Mouse (Mus musculus): ENCODE data around the gene H2-T24. TPM values are rescaled to one million over a fixed set of nuclear protein-coding genes. Genes with fewer than 3 reads are reported as not detected.
A peak's percentile ranks its signal among the peaks of the same experiment; 100 is the strongest.

Gene H2-T24
- polyA plus RNA-seq, 1 experiment from 2014 or later, result 3.5 TPM

GRCm38 (mm10) chr17:36028879-36029619 lies 8.7 kb upstream of the H2-T24 start:
- DNase-seq (ENCODE audit: low spot score) (no peak), ATAC-seq (replicated peaks; ENCODE audit: low FRiP score) (no peak)
- no peak overlapping the region for H3K27ac ChIP-seq (ENCODE audit: low read depth, low read length)
- no peak overlapping the region for H3K4me2 ChIP-seq
- H3K36me3 ChIP-seq (ENCODE audit: control insufficient read depth, insufficient read depth, low read length), result no peaks in the 10 kb centered on the region
- 83% methylated on average over 7 of the region's 7 CpGs for WGBS
- peaks cover 4% of the 10 kb centered on the region; the same call in 1 of the 2 replicates for H3K9me3 ChIP-seq (ENCODE audit: control insufficient read depth, low read length)
- H3K4me3 ChIP-seq (ENCODE audit: low read depth, low read length), result no peak overlapping the region
- no peaks in the 10 kb centered on the region for H3K27me3 ChIP-seq (replicated peaks; ENCODE audit: control insufficient read depth, insufficient read depth, low read length)
- no peak overlapping the region for H3K9ac ChIP-seq (ENCODE audit: low read depth, low read length)
- H3K4me1 ChIP-seq (replicated peaks; ENCODE audit: control insufficient read depth, insufficient read depth, low read length), result peaks cover 12% of the 10 kb centered on the region

DNA sequence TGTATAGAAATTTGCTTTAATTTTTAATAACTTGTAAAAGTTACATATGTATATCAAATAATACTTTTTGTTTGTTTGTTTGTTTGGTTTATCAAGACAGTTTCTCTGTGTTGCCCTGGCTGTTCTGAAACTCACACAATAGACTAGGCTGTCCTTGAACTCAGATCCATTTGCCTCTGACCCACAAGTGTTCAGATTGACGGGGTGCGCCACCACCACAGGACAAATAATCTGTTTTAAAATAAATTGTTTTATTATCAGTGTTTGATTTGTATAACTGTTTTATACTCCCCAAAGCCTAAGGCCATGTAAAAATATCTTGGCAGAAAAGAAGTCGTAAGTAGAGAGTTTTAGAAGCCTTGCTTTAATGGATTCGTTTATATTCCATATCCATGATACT lies 7.3 kb upstream of the H2-T24 start:
- Histone ChIP-seq H3K4me3 (ENCODE audit: low read depth, low read length) (no peak overlapping the region), H3K4me1 (replicated peaks; ENCODE audit: control insufficient read depth, insufficient read depth, low read length) (peaks cover 20% of the 10 kb centered on the region), H3K36me3 (ENCODE audit: control insufficient read depth, insufficient read depth, low read length) (no peaks in the 10 kb centered on the region), H3K9ac (ENCODE audit: low read depth, low read length) (no peak overlapping the region), H3K27ac (ENCODE audit: low read depth, low read length) (no peak overlapping the region), H3K4me2 (no peak overlapping the region), H3K9me3 (ENCODE audit: control insufficient read depth, low read length) (peaks cover 4% of the 10 kb centered on the region; the same call in 1 of the 2 replicates), H3K27me3 (replicated peaks; ENCODE audit: control insufficient read depth, insufficient read depth, low read length) (no peaks in the 10 kb centered on the region)
- DNase-seq (ENCODE audit: low spot score) (no peak), ATAC-seq (replicated peaks; ENCODE audit: low FRiP score) (no peak)
- 87% methylated on average over 4 of the region's 4 CpGs for WGBS

DNA sequence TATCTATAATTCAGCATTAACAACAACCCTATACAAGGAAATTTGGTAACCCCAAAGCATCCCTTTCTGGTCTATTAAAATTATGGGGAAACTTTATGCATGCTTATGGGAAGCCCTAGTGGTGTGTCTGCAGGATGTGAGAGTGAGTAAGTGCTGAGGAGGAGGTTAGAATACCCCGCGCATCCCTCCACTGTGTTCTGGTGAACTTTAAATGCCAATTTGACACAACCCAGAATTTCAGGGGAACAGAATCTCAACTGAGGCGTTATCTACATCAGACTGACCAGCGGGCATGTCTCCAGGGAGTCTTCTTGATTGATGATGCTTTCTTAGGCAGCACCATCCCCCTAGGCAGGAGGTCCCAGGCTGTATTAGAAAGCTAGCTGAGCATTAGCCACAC lies 5.5 kb upstream of the H2-T24 start:
- H3K4me3 ChIP-seq (ENCODE audit: low read depth, low read length), result no peak overlapping the region
- peaks cover 16% of the 10 kb centered on the region for H3K4me1 ChIP-seq (replicated peaks; ENCODE audit: control insufficient read depth, insufficient read depth, low read length)
- ATAC-seq (replicated peaks; ENCODE audit: low FRiP score), result no peak
- H3K9me3 ChIP-seq (ENCODE audit: control insufficient read depth, low read length), result peaks cover 7% of the 10 kb centered on the region; the same call in 1 of the 2 replicates
- no peak overlapping the region for H3K4me2 ChIP-seq
- H3K36me3 ChIP-seq (ENCODE audit: control insufficient read depth, insufficient read depth, low read length), result no peaks in the 10 kb centered on the region
- H3K27me3 ChIP-seq (replicated peaks; ENCODE audit: control insufficient read depth, insufficient read depth, low read length), result no peaks in the 10 kb centered on the region
- DNase-seq (ENCODE audit: low spot score), result no peak
- no peak overlapping the region for H3K27ac ChIP-seq (ENCODE audit: low read depth, low read length)
- no peak overlapping the region for H3K9ac ChIP-seq (ENCODE audit: low read depth, low read length)
- 57% methylated on average over 4 of the region's 4 CpGs for WGBS

DNA sequence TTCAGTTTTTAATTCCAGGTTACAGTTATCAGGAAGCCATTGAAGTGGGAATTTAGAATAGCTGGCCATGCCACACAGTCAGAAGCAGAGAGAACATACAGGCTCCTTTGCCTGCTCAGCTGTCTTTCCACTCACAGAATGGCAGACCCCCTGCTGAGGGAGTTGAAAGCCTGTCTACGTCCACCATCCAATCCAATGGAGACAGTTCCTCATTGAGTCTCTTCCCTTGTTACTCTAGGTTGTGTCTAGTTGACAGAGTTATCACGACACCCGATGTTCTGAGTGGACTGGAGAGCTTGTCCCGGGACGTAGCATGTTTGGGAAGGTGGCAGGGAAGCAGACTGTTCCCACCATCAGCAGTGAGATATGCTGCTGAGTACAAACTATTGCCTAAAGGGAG lies 4.8 kb upstream of the H2-T24 start:
- H3K9ac ChIP-seq (ENCODE audit: low read depth, low read length), result no peak overlapping the region
- no peak overlapping the region for H3K4me3 ChIP-seq (ENCODE audit: low read depth, low read length)
- WGBS, result 73% methylated on average over 5 of the region's 5 CpGs
- no peaks in the 10 kb centered on the region for H3K27me3 ChIP-seq (replicated peaks; ENCODE audit: control insufficient read depth, insufficient read depth, low read length)
- no peak overlapping the region for H3K27ac ChIP-seq (ENCODE audit: low read depth, low read length)
- no peaks in the 10 kb centered on the region; the same call in 1 of the 2 replicates for H3K36me3 ChIP-seq (ENCODE audit: control insufficient read depth, insufficient read depth, low read length)
- H3K4me1 ChIP-seq (replicated peaks; ENCODE audit: control insufficient read depth, insufficient read depth, low read length), result peaks cover 20% of the 10 kb centered on the region
- no peak overlapping the region for H3K4me2 ChIP-seq
- no peak for DNase-seq (ENCODE audit: low spot score)
- H3K9me3 ChIP-seq (ENCODE audit: control insufficient read depth, low read length), result peaks cover 9% of the 10 kb centered on the region
- ATAC-seq (replicated peaks; ENCODE audit: low FRiP score), result no peak

DNA sequence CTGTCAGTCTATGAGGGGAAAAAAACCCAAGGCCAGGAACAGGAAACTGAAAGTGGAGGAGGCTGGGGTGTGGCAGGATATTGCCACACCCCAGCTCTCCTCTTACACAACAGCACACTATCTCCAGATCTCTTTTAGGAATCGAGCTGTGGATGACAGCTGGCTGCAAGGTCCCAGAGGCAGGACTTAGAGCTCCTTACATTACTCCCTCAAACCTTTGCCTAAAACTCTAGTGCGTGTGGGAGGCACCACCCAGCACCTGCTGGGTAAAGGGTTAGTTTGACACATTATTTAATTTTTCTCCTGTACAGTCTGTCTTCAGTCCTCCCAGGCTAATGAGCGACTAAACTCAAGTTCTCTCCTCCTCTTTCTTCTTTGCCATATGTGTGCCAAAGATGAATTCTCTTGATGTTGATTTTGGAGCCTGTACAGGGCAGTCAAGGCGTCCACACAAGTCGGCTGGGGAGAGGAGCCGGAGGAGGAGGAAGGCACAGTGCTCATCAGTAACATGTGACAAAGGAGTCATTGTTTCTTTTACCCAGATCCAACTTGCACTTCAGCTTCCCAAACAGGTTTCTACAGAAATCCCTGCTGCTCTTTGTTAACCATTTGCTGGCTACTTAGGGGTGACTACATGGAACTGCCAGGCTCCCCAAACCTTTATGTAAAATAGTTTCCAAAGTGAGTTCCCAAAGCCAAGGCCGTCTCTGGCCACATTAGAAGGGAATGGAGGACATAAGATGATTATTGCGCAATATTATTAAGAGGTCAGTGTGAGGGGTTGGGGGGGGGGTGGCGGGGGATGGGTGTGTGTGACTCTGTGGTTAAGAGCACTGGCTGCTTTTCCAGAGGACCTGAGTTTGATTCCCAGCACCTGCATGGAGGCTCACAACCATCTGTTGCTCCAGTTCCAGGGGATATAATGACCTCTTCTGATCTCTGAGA lies 3.6 kb upstream of the H2-T24 start:
- Histone ChIP-seq H3K27me3 (replicated peaks; ENCODE audit: control insufficient read depth, insufficient read depth, low read length) (no peaks in the 10 kb centered on the region), H3K4me1 (replicated peaks; ENCODE audit: control insufficient read depth, insufficient read depth, low read length) (peaks cover 20% of the 10 kb centered on the region), H3K36me3 (ENCODE audit: control insufficient read depth, insufficient read depth, low read length) (no peaks in the 10 kb centered on the region; the same call in 1 of the 2 replicates), H3K9ac (ENCODE audit: low read depth, low read length) (no peak overlapping the region), H3K4me3 (ENCODE audit: low read depth, low read length) (no peak overlapping the region), H3K9me3 (ENCODE audit: control insufficient read depth, low read length) (peaks cover 9% of the 10 kb centered on the region), H3K4me2 (peak overlapping the region; percentile 26), H3K27ac (ENCODE audit: low read depth, low read length) (0 out of 2 replicates have a peak overlapping the region, but pooled peaks have one; percentile 42)
- ATAC-seq (replicated peaks; ENCODE audit: low FRiP score), result 0 out of 2 replicates have a peak, but pooled peaks have one; percentile 42
- no peak for DNase-seq (ENCODE audit: low spot score)
- WGBS, result 60% methylated on average over 9 of the region's 9 CpGs

DNA sequence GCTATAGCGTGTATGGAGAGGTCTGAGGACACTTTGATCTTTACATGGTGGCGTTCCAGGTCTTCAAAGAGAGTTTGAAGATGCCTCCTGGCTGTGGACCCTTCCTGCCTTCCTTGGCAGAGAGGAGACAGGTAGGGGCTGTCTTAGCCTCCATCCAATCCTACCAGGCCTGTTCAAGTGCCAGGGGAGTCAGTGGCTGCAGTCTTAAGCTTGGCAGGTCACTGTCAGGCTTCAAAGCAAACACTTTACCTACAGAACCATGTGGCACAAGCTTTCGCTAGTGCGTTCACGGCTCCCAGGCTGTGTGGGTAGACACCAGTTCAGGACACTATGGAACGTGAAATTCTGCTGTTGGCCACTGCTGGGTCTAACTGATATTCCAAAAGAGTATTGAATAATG lies 2.6 kb upstream of the H2-T24 start:
- Histone ChIP-seq H3K36me3 (ENCODE audit: control insufficient read depth, insufficient read depth, low read length) (no peaks in the 10 kb centered on the region; the same call in 1 of the 2 replicates), H3K4me2 (no peak overlapping the region), H3K4me3 (ENCODE audit: low read depth, low read length) (no peak overlapping the region), H3K4me1 (replicated peaks; ENCODE audit: control insufficient read depth, insufficient read depth, low read length) (peaks cover 20% of the 10 kb centered on the region), H3K9ac (ENCODE audit: low read depth, low read length) (no peak overlapping the region), H3K9me3 (ENCODE audit: control insufficient read depth, low read length) (peaks cover 9% of the 10 kb centered on the region), H3K27me3 (replicated peaks; ENCODE audit: control insufficient read depth, insufficient read depth, low read length) (no peaks in the 10 kb centered on the region), H3K27ac (ENCODE audit: low read depth, low read length) (no peak overlapping the region)
- WGBS, result 89% methylated on average over 6 of the region's 6 CpGs
- DNase-seq (ENCODE audit: low spot score) (no peak), ATAC-seq (replicated peaks; ENCODE audit: low FRiP score) (no peak)

- H3K9me3 ChIP-seq (ENCODE audit: control insufficient read depth, low read length), result peaks cover 9% of the 10 kb centered on the region
- no peak overlapping the region for H3K27ac ChIP-seq (ENCODE audit: low read depth, low read length)
- no peak overlapping the region for H3K4me2 ChIP-seq
- no peaks in the 10 kb centered on the region for H3K27me3 ChIP-seq (replicated peaks; ENCODE audit: control insufficient read depth, insufficient read depth, low read length)
- no peak overlapping the region for H3K9ac ChIP-seq (ENCODE audit: low read depth, low read length)
- 94% methylated on average over 9 of the region's 9 CpGs for WGBS
- no peaks in the 10 kb centered on the region; the same call in 1 of the 2 replicates for H3K36me3 ChIP-seq (ENCODE audit: control insufficient read depth, insufficient read depth, low read length)
- H3K4me1 ChIP-seq (replicated peaks; ENCODE audit: control insufficient read depth, insufficient read depth, low read length), result peaks cover 20% of the 10 kb centered on the region
- ATAC-seq (replicated peaks; ENCODE audit: low FRiP score) (no peak), DNase-seq (ENCODE audit: low spot score) (no peak)
- H3K4me3 ChIP-seq (ENCODE audit: low read depth, low read length), result no peak overlapping the region
Observed at GRCm38 (mm10) chr17:36022098-36022497, 1.7 kb upstream of the H2-T24 start.

DNA sequence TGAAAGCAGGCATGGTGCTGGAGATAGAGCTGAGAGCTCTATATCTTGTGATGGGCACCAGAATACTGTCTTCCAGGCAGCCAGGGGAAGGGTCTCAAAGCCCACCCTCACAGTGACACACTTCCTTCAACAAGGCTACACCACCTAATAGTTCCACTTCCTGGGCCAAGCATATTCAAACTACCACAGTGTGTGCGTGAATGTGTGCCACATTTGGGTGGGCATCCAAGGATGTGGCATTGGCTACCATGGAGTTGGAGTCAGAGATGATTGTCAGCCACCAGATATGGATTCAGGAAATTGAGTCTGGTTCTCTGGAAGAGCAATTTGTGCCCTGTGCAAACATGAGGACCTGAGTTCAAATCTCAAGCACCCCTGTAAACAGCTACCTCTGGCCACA lies 949 bp upstream of the H2-T24 start:
- Histone ChIP-seq H3K4me3 (ENCODE audit: low read depth, low read length) (peak overlapping the region; percentile 6; the same call in 1 of the 2 replicates), H3K27ac (ENCODE audit: low read depth, low read length) (peak overlapping the region; percentile 84; the same call in 1 of the 2 replicates), H3K27me3 (replicated peaks; ENCODE audit: control insufficient read depth, insufficient read depth, low read length) (no peaks in the 10 kb centered on the region), H3K36me3 (ENCODE audit: control insufficient read depth, insufficient read depth, low read length) (peaks cover 2% of the 10 kb centered on the region; the same call in 1 of the 2 replicates), H3K4me2 (peak overlapping the region; percentile 64), H3K9me3 (ENCODE audit: control insufficient read depth, low read length) (peaks cover 6% of the 10 kb centered on the region), H3K9ac (ENCODE audit: low read depth, low read length) (no peak overlapping the region), H3K4me1 (replicated peaks; ENCODE audit: control insufficient read depth, insufficient read depth, low read length) (peaks cover 20% of the 10 kb centered on the region)
- ATAC-seq (replicated peaks; ENCODE audit: low FRiP score) (peak; percentile 19; the same call in 1 of the 2 replicates), DNase-seq (ENCODE audit: low spot score) (no peak)
- 86% methylated on average over 1 of the region's 1 CpGs for WGBS

Data from liver, embryonic 11.5 days (tissue).